Mouse (Mus musculus) embryonic facial prominence, embryonic 13.5 days (tissue): ENCODE measurements around the gene Tas2r144. TPM values are rescaled to one million over a fixed set of nuclear protein-coding genes. Genes with fewer than 3 reads are reported as not detected.

Experiments used
- polyA plus RNA-seq: library from polyadenylated mRNA; unstranded; fragments of >200 nt; fragmentation: Nextera tagmentation; extraction: Ambion mirVana; gene quantifications from 2 replicates; pipeline ENCODE4 v1.2.1, GENCODE M21; 2015

Gene Tas2r144
- polyA plus RNA-seq, 1 experiment from 2014 or later = not detected

Other genes with a start within 250 kb of the Tas2r144 start
- gene Sval3, start 247.2 kb upstream of the Tas2r144 start, polyA plus RNA-seq = not detected in 2 replicates
- not detected in 2 replicates for gene Sva, start 176.9 kb upstream of the Tas2r144 start, polyA plus RNA-seq
- gene Tas2r139, start 74.4 kb upstream of the Tas2r144 start, polyA plus RNA-seq = not detected in 2 replicates
- 26.5 and 30.2 TPM in 2 replicates for gene Gstk1, start 30.6 kb downstream of the Tas2r144 start, polyA plus RNA-seq
- 0.96 and 1.7 TPM in 2 replicates for gene Tmem139, start 46.6 kb downstream of the Tas2r144 start, polyA plus RNA-seq
- 59.5 and 69.9 TPM in 2 replicates for gene Casp2, start 49.7 kb downstream of the Tas2r144 start, polyA plus RNA-seq
- gene Clcn1, start 71.4 kb downstream of the Tas2r144 start, polyA plus RNA-seq = 0.13 and 0.45 TPM in 2 replicates
- gene Fam131b, start 109.3 kb downstream of the Tas2r144 start, polyA plus RNA-seq = 0.36 and 0.60 TPM in 2 replicates
- gene Zyx, start 134.3 kb downstream of the Tas2r144 start, polyA plus RNA-seq = 77.2 and 81.0 TPM in 2 replicates
- gene Epha1, start 157.9 kb downstream of the Tas2r144 start, polyA plus RNA-seq = 10.5 and 10.8 TPM in 2 replicates
- gene Tas2r143, start 184.9 kb downstream of the Tas2r144 start, polyA plus RNA-seq = not detected in 2 replicates
- not detected in 2 replicates for gene Tas2r135, start 190.1 kb downstream of the Tas2r144 start, polyA plus RNA-seq
- not detected in 2 replicates for gene Tas2r126, start 219.2 kb downstream of the Tas2r144 start, polyA plus RNA-seq
- gene Olfr458, start 249.9 kb downstream of the Tas2r144 start, polyA plus RNA-seq = not detected in 2 replicates